Mouse (Mus musculus) cortical plate, adult 2 months (tissue): ENCODE measurements at regions not wholly inside any gene's neighbourhood (a gene's known extent, or its start where the extent isn't known, plus 50 kb on each side); places are given as distances from the start of the nearest gene placed in this dataset.
"Not testable (repeated sequence)": the region's sequence is repeated elsewhere in the genome, so short reads cannot be mapped to it uniquely, and the experiment has no call there.

Experiments used
- H3K27ac ChIP-seq: fragments of 200-500 bp; 2 replicates; pipeline ENCODE4 v1.5.1; 2012; ENCODE audit warnings: low read length, control low read depth, inconsistent platforms; ENCODE audit not compliant: insufficient read depth
- H3K4me1 ChIP-seq: fragments of 200-500 bp; 2 replicates; pipeline ENCODE4 v1.6.1; 2011; ENCODE audit warnings: low read length; ENCODE audit not compliant: control insufficient read depth, insufficient read depth
- H3K4me3 ChIP-seq: fragments of 200-500 bp; 2 replicates; pipeline ENCODE4 v1.5.1; 2011; ENCODE audit warnings: mild to moderate bottlenecking, low read length, control low read depth; ENCODE audit not compliant: insufficient read depth
- CTCF ChIP-seq: fragments of 200-500 bp; IDR thresholded peaks from 2 replicates; pipeline ENCODE4 v1.5.1; 2011; ENCODE audit warnings: mild to moderate bottlenecking, control low read depth, low read length; ENCODE audit not compliant: insufficient read depth; ENCODE audit errors: extremely low read depth
- POLR2A ChIP-seq: fragments of 200-500 bp; IDR thresholded peaks from 2 replicates; pipeline ENCODE4 v1.6.1; 2011; ENCODE audit warnings: mild to moderate bottlenecking, low read length, control low read depth; ENCODE audit not compliant: insufficient read depth; ENCODE audit errors: extremely low read depth

- no peak for TF ChIP-seq CTCF
- no peak for TF ChIP-seq POLR2A
- Histone ChIP-seq H3K4me3 (no peak overlapping the region), H3K27ac (no peak overlapping the region), H3K4me1 (no peaks in the 10 kb centered on the region)
Measured at GRCm38 (mm10) chr16:58136144-58136905, 271.9 kb upstream of the Dcbld2 start.

DNA sequence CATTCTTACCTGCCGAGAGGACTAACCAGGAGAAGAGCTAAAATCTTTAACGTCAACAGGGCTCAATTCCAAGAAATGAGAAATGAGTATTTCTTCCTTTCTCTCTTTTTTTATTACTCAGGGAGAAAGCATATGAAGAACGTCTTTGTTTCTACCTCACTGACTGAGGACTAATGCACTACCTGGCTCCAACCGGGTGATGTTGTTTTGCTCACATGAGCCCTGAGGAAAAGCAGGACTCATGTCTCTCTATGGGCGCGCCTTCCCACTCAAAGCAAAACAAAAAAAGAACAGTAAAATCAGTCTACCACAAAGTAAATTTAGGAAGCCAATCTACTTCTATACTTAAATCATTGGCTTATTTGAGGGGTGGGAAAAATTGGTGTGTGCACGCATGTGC is 271.3 kb upstream of the Dcbld2 start:
- no peak overlapping the region for H3K4me3 ChIP-seq
- no peak for TF ChIP-seq POLR2A
- no peak for TF ChIP-seq CTCF
- no peaks in the 10 kb centered on the region for H3K4me1 ChIP-seq
- H3K27ac ChIP-seq, result no peak overlapping the region

GRCm38 (mm10) chr16:58137728-58138279 is 270.4 kb upstream of the Dcbld2 start:
- Histone ChIP-seq H3K4me3 (no peak overlapping the region), H3K27ac (no peak overlapping the region), H3K4me1 (no peaks in the 10 kb centered on the region)
- no peak for TF ChIP-seq POLR2A
- no peak for TF ChIP-seq CTCF

- no peak overlapping the region for H3K27ac ChIP-seq
- TF ChIP-seq POLR2A (no peak), CTCF (no peak)
- H3K4me1 ChIP-seq, result no peaks in the 10 kb centered on the region
- H3K4me3 ChIP-seq, result no peak overlapping the region
Measured at GRCm38 (mm10) chr16:58146479-58146878, 261.8 kb upstream of the Dcbld2 start.

DNA sequence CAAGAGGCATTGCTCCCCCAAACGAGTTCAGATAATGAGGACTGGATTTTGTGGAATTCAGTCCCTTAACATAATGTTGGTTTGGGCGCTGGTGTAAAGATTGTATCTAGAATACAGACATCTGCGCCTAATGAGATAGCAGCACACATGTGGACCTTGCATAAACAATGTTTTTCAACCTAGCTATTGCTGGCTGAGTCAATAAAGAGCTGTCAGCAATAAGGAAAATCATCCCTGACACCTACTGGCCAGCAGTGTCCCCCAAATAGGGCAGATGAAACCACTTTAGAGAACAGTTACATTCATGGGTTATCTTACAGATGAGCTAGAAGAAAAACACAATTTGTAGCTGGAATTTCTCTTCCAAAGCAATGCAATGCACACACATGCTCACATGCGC is 252.7 kb upstream of the Dcbld2 start:
- no peak overlapping the region for H3K4me3 ChIP-seq
- TF ChIP-seq POLR2A, result no peak
- no peak for TF ChIP-seq CTCF
- H3K4me1 ChIP-seq, result no peaks in the 10 kb centered on the region
- no peak overlapping the region for H3K27ac ChIP-seq

DNA sequence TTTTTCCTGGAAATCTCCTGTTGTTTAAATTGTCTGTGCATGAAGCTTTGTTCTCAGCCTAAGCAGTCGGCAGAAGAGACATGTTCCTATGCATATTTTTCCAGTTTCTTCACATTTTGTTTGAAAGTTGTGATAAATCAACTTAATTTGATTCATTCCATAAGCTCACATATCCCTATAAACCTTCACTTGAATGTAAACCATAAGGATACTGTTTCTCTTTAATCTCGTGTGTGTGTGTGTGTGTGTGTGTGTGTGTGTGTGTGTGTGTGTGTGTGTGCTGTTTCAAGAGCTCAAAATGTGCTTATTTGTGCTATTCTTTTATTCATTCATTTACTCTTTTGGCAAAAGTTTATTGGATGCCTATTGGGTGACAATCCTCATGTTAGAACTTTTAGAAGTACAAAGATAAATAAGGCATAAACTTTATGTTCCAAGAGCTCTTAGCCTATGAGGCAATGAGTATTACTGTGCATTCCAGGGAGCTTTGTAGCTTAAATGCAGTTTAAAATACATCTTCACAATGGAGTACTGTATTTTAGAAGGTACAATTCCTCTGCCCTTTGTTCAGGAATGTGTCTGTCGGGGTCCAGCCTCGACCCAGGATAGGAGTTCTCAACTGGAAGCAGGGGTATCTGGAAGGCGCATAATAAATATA is 229.4 kb upstream of the Dcbld2 start:
- H3K4me1 ChIP-seq, result no peaks in the 10 kb centered on the region
- H3K27ac ChIP-seq, result no peak overlapping the region
- TF ChIP-seq POLR2A (no peak), CTCF (no peak)

DNA sequence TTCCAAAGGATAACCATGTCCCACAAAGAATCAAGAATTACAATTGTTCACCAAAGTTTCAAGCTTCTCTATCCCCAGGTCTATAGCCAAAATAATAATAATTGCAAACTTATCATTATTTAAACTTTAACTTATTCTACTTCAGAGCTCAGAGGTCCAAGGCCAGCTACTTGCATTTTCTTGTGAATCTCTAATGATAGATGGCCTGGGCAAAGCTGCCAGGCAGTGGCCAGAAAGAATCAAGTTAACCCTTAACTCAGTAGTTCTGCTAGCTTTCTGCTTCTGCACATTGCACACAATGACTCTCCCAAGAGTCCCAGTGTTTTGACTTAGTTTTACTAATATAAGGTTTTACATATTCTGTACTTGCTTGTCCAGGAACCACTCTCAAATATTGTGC is 228.3 kb upstream of the Dcbld2 start:
- H3K4me3 ChIP-seq, H3K4me1 ChIP-seq, H3K27ac ChIP-seq: not testable (repeated sequence)

More for the DNA sequence above, 229.4 kb upstream of the Dcbld2 start:
- H3K4me3 ChIP-seq, result no peak overlapping the region

DNA sequence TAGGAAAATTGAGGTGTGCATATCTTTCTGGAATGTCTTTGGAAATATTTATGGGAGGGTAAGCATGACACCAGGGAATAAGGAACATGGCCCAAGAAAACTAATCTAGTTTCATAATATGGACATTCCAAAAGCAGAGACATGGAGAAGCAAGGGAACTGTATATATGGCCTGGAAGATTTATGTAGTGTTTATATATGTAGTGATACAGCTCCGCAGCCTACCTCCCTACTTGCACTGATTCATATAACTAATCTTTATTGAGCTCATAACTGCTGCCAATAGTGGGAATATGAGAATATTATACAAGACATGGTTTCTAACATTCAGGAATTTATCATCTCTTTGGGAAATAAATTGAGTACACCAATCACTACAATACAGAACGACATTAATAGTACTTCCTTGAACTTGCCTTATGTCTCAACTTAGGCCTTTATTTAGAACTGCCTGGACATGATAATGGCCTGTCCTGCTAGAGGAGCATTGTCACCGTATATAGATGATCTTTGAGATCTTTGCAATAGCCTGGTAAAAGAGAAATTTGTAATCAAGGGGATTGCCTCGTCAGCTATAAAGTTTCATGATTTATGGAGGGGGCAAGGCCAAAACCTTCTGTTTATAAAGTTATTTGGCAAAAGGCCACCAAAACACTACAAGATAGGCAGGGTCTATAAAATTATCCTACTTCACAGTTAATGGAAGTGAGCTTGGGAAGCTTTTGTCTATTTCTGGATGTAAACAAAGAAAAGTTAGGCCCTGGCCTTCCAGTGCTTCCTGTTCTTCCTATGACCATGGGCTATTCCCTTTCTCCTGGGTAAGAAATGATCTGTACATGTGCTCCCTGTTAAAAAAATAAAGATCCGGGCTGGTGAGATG is 213.4 kb upstream of the Dcbld2 start:
- Histone ChIP-seq H3K4me3 (no peak overlapping the region), H3K27ac (no peak overlapping the region), H3K4me1 (no peaks in the 10 kb centered on the region)
- TF ChIP-seq POLR2A (no peak), CTCF (no peak)

DNA sequence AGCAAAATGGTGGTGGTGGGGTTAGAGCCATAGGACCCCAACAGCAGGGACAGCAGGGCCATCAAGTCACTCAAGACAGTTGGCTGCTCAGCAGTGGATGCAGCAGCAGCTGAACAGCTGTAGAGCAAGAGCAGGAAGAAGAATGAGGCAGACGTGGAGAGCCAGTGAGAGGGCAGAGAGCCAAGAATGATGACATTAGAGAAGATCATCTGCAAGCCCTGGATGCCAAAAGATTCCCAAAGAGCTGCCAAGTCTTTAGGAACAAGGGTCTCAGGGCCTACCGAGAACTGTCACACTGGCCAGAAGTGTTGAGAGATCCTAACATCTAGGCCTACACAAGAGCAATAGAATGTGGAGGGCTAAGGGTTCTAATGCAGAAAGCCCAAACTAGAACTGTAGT is 196.4 kb upstream of the Dcbld2 start:
- Histone ChIP-seq H3K4me1 (no peaks in the 10 kb centered on the region), H3K27ac (no peak overlapping the region), H3K4me3 (no peak overlapping the region)
- TF ChIP-seq POLR2A (no peak), CTCF (no peak)

DNA sequence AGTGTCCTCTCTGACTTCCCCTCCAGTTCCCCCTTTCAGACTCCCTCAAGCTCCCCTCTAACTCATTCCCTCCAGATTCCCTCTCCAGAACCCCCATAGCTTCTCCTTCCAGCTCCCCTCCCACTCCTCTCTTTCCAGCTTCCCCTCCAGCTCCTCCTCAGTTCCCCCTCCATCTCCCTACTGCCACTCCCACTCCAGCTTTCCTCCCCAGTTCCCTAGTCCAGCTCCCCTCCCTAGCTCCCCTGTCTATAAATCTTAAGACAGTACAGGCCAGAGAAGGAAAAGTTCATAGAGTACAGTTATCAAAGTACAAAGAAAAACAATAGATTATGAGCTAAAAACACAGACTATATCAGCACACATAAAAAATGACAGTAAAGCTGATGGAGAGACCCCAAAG is 173.6 kb upstream of the Dcbld2 start:
- H3K27ac ChIP-seq, result no peak overlapping the region
- no peak overlapping the region for H3K4me3 ChIP-seq
- H3K4me1 ChIP-seq, result no peaks in the 10 kb centered on the region
- TF ChIP-seq CTCF (no peak), POLR2A (no peak)
